Mouse (Mus musculus) MEL (cell line): ENCODE data around the gene Hcn2. TPM values are rescaled to one million over a fixed set of nuclear protein-coding genes. Genes with fewer than 3 reads are reported as not detected.
"Not testable (repeated sequence)": the region's sequence is repeated elsewhere in the genome, so short reads cannot be mapped to it uniquely, and the experiment has no call there.

ENCODE experiments used
- DNase-seq: peaks from one replicate; pipeline ENCODE4 v3.0.0; 2011; ENCODE audit warnings: low read depth, low spot score
- H3K27ac ChIP-seq: 2 replicates; pipeline ENCODE4 v1.5.1; 2012; ENCODE audit warnings: low read depth, mild to moderate bottlenecking, control low read depth, low read length, moderate library complexity; ENCODE audit not compliant: control insufficient read depth
- H3K27me3 ChIP-seq, 2 experiments: fragments of 150-350 bp in 1 of 2; sonication (generic) in 1 of 2; 2 replicates each; pipeline ENCODE4 v1.6.1; 2012; ENCODE audit warnings: low read length in 2 of 2, mild to moderate bottlenecking in 2 of 2, improper control_type of control experiment in 1 of 2, moderate library complexity in 1 of 2; ENCODE audit not compliant: insufficient read depth in 2 of 2, control insufficient read depth in 1 of 2
- H3K36me3 ChIP-seq, 2 experiments: 2 replicates each; pipeline ENCODE4 v1.6.1; 2012 to 2014; ENCODE audit warnings: low read length in 2 of 2, improper control_type of control experiment in 1 of 2, inconsistent platforms in 1 of 2, mild to moderate bottlenecking in 1 of 2; ENCODE audit not compliant: insufficient read depth in 2 of 2, control insufficient read depth in 1 of 2
- H3K4me1 ChIP-seq, 2 experiments: fragments of 150-350 bp in 1 of 2; sonication (generic) in 1 of 2; 2 replicates each; pipeline ENCODE4 v1.6.1; 2012; ENCODE audit warnings: low read length in 2 of 2, improper control_type of control experiment in 1 of 2, mild to moderate bottlenecking in 1 of 2; ENCODE audit not compliant: insufficient read depth in 2 of 2, control insufficient read depth in 1 of 2
- H3K4me3 ChIP-seq, 2 experiments: fragments of 150-350 bp in 1 of 2; sonication (generic) in 1 of 2; 2 replicates each; pipeline ENCODE4 v1.5.1; 2012; ENCODE audit warnings: low read depth in 2 of 2, low read length in 2 of 2, mild to moderate bottlenecking in 2 of 2, moderate library complexity in 2 of 2, control low read depth in 1 of 2, improper control_type of control experiment in 1 of 2; ENCODE audit not compliant: control insufficient read depth in 1 of 2, insufficient read depth in 1 of 2
- H3K79me2 ChIP-seq: 2 replicates; pipeline ENCODE4 v1.6.1; 2012; ENCODE audit warnings: mild to moderate bottlenecking, low read length, moderate library complexity; ENCODE audit not compliant: control insufficient read depth, poor library complexity, insufficient read depth
- H3K9ac ChIP-seq: 2 replicates; pipeline ENCODE4 v1.6.1; 2012; ENCODE audit warnings: low read depth, mild to moderate bottlenecking, control low read depth, low read length, moderate library complexity; ENCODE audit not compliant: control insufficient read depth, poor library complexity, severe bottlenecking
- H3K9me3 ChIP-seq: fragments of 150-350 bp; sonication (generic); replicated peaks from 2 replicates; pipeline ENCODE4 v1.6.1; 2012; ENCODE audit warnings: mild to moderate bottlenecking, low read length, improper control_type of control experiment, moderate library complexity; ENCODE audit not compliant: insufficient read depth
- BHLHE40 ChIP-seq: IDR thresholded peaks from 2 replicates; pipeline ENCODE4 v1.6.1; 2012; ENCODE audit warnings: low read depth, mild to moderate bottlenecking, inconsistent platforms, low read length, improper control_type of control experiment, borderline replicate concordance
- CHD1 ChIP-seq: IDR thresholded peaks from 2 replicates; pipeline ENCODE4 v1.6.1; 2012; ENCODE audit warnings: low read depth, mild to moderate bottlenecking, inconsistent platforms, low read length, improper control_type of control experiment
- CHD2 ChIP-seq: IDR thresholded peaks from 2 replicates; pipeline ENCODE4 v1.6.1; 2011; ENCODE audit warnings: low read length, improper control_type of control experiment
- CTCF ChIP-seq, 3 experiments: IDR thresholded peaks in 2 of 3; conservative IDR thresholded peaks in 1 of 3; 2 replicates each; pipeline ENCODE4 v1.5.1; 2011 to 2012; ENCODE audit warnings: low read length in 3 of 3, low read depth in 2 of 3, mild to moderate bottlenecking in 2 of 3, improper control_type of control experiment in 1 of 3, inconsistent platforms in 1 of 3, mixed read lengths in 1 of 3, moderate library complexity in 1 of 3; ENCODE audit not compliant: control insufficient read depth in 1 of 3, insufficient read depth in 1 of 3, poor library complexity in 1 of 3, severe bottlenecking in 1 of 3
- E2F4 ChIP-seq: IDR thresholded peaks from 2 replicates; pipeline ENCODE4 v1.6.1; 2011; ENCODE audit warnings: low read depth, low read length, improper control_type of control experiment, borderline replicate concordance
- HCFC1 ChIP-seq: IDR thresholded peaks from 2 replicates; pipeline ENCODE4 v1.6.1; 2012; ENCODE audit warnings: low read depth, mild to moderate bottlenecking, inconsistent platforms, low read length, improper control_type of control experiment, moderate library complexity
- KAT2A ChIP-seq: conservative IDR thresholded peaks from 2 replicates; pipeline ENCODE4 v1.6.1; 2012; ENCODE audit warnings: low read depth, low read length, improper control_type of control experiment, inconsistent platforms
- MAX ChIP-seq: IDR thresholded peaks from 2 replicates; pipeline ENCODE4 v1.6.1; 2011; ENCODE audit warnings: low read length, improper control_type of control experiment
- MAZ ChIP-seq: IDR thresholded peaks from 2 replicates; pipeline ENCODE4 v1.6.1; 2012; ENCODE audit warnings: low read depth, mild to moderate bottlenecking, inconsistent platforms, low read length, improper control_type of control experiment
- MXI1 ChIP-seq: IDR thresholded peaks from 2 replicates; pipeline ENCODE4 v1.6.1; 2011; ENCODE audit warnings: mild to moderate bottlenecking, low read depth, low read length, improper control_type of control experiment
- MYB ChIP-seq: IDR thresholded peaks from 2 replicates; pipeline ENCODE4 v1.6.1; 2011; ENCODE audit warnings: mild to moderate bottlenecking, low read depth, low read length, improper control_type of control experiment
- NELFE ChIP-seq: IDR thresholded peaks from 2 replicates; pipeline ENCODE4 v1.6.1; 2011; ENCODE audit warnings: low read depth, low read length, improper control_type of control experiment
- POLR2A ChIP-seq, 2 experiments: IDR thresholded peaks; 2 replicates each; pipeline ENCODE4 v1.6.1; 2011 to 2012; ENCODE audit warnings: low read length in 2 of 2, mild to moderate bottlenecking in 2 of 2, control low read depth in 1 of 2, improper control_type of control experiment in 1 of 2, low read depth in 1 of 2, moderate library complexity in 1 of 2; ENCODE audit not compliant: control insufficient read depth in 1 of 2, insufficient read depth in 1 of 2, poor library complexity in 1 of 2
- POLR2AphosphoS2 ChIP-seq: IDR thresholded peaks from 2 replicates; pipeline ENCODE4 v1.6.1; 2011; ENCODE audit warnings: low read length, improper control_type of control experiment
- RAD21 ChIP-seq: IDR thresholded peaks from 2 replicates; pipeline ENCODE4 v1.6.1; 2011; ENCODE audit warnings: mild to moderate bottlenecking, low read depth, low read length, improper control_type of control experiment
- RCOR1 ChIP-seq: IDR thresholded peaks from 2 replicates; pipeline ENCODE4 v1.6.1; 2012; ENCODE audit warnings: low read depth, mild to moderate bottlenecking, inconsistent platforms, low read length, improper control_type of control experiment
- SIN3A ChIP-seq: IDR thresholded peaks from 2 replicates; pipeline ENCODE4 v1.6.1; 2012; ENCODE audit warnings: low read length, improper control_type of control experiment, inconsistent platforms
- TBP ChIP-seq: IDR thresholded peaks from 2 replicates; pipeline ENCODE4 v1.8.0; 2011; ENCODE audit warnings: low read depth, low read length, improper control_type of control experiment
- USF1 ChIP-seq: IDR thresholded peaks from 2 replicates; pipeline ENCODE4 v1.6.1; 2014; ENCODE audit warnings: low read depth, mild to moderate bottlenecking, inconsistent platforms, low read length, improper control_type of control experiment, moderate library complexity
- USF2 ChIP-seq, 2 experiments: IDR thresholded peaks; 2 replicates each; pipeline ENCODE4 v1.6.1; 2011 to 2012; ENCODE audit warnings: improper control_type of control experiment in 2 of 2, low read length in 2 of 2, borderline replicate concordance in 1 of 2, inconsistent platforms in 1 of 2, low read depth in 1 of 2, mild to moderate bottlenecking in 1 of 2; ENCODE audit not compliant: insufficient read depth in 1 of 2
- ZMIZ1 ChIP-seq: IDR thresholded peaks from 2 replicates; pipeline ENCODE4 v1.6.1; 2012; ENCODE audit warnings: low read depth, mild to moderate bottlenecking, inconsistent platforms, low read length, improper control_type of control experiment, moderate library complexity
- ZNF384 ChIP-seq: IDR thresholded peaks from 2 replicates; pipeline ENCODE4 v1.6.1; 2012; ENCODE audit warnings: low read depth, mild to moderate bottlenecking, inconsistent platforms, low read length, improper control_type of control experiment
- polyA plus RNA-seq, 2 experiments: library from polyadenylated mRNA; stranded (reverse) in 1 of 2; unstranded in 1 of 2; fragments of >175 nt in 1 of 2; fragments of >200 nt in 1 of 2; gene quantifications; 2 replicates each; pipeline versions ENCODE4 v1.2.1 to v1.2.4; 2012; ENCODE audit warnings: low replicate concordance in 2 of 2, low read depth in 1 of 2; ENCODE audit not compliant: insufficient read length in 2 of 2, insufficient read depth in 1 of 2, missing spikeins in 1 of 2
- total RNA-seq: library from RNA; depleted of rRNA; stranded (reverse); fragments of 300-350 nt; gene quantifications from 2 replicates; pipeline ENCODE4 v1.2.3, GENCODE M21; 2012

Hcn2 gene
- total and polyA plus RNA-seq, 3 experiments = 0.42 to 1.6 TPM; not detected in 1

- Histone ChIP-seq H3K4me1 (peaks cover 9 to 16% of the 10 kb centered on the region in 2 experiments; a peak in 3 of 4 replicates), H3K79me2 (peaks cover 36% of the 10 kb centered on the region), H3K36me3 (peaks cover 0 to 14% of the 10 kb centered on the region in 2 experiments; a peak in 2 of 4 replicates)
- H3K9ac ChIP-seq, H3K27ac ChIP-seq, H3K9me3 ChIP-seq, H3K27me3 ChIP-seq, H3K4me3 ChIP-seq: not testable (repeated sequence)
- peak; percentile 57 for DNase-seq
- TF ChIP-seq MXI1 = peak; percentile 56; the same call in 1 of the 2 replicates
- 0 out of 2 replicates have a peak, but pooled peaks have one; percentile 24 for TF ChIP-seq USF1
- peak; percentile 33; the same call in 1 of the 2 replicates for TF ChIP-seq SIN3A
Observed at GRCm38 (mm10) chr10:79702970-79703369, 13.5 kb upstream of the Hcn2 start.

GRCm38 (mm10) chr10:79703541-79703940 is 12.9 kb upstream of the Hcn2 start:
- Histone ChIP-seq H3K4me3 (peak overlapping the region; percentile 61 to 84), H3K27ac (peak overlapping the region; percentile 80), H3K4me1 (peaks cover 9 to 16% of the 10 kb centered on the region in 2 experiments; a peak in 3 of 4 replicates), H3K79me2 (peaks cover 40% of the 10 kb centered on the region), H3K9ac (peak overlapping the region; percentile 78), H3K9me3 (no peaks in the 10 kb centered on the region), H3K36me3 (peaks cover 0 to 14% of the 10 kb centered on the region in 2 experiments; a peak in 2 of 4 replicates), H3K27me3 (no peaks in the 10 kb centered on the region)
- TF ChIP-seq ZNF384 (0 out of 2 replicates have a peak, but pooled peaks have one; percentile 8), RAD21 (no peak), POLR2A (IDR thresholded peaks at IDR 0.05; ENCODE audit: control insufficient read depth in 1 of 2, insufficient read depth in 1 of 2, low read depth in 1 of 2, low read length in 2 of 2, poor library complexity in 1 of 2) (0 out of 4 replicates have a peak, but pooled peaks of 1 of the 2 experiments have one; percentile 25), RCOR1 (no peak), MXI1 (0 out of 2 replicates have a peak, but pooled peaks have one; percentile 46)
- peak; percentile 73 for DNase-seq

- peaks cover 0 to 14% of the 10 kb centered on the region in 2 experiments; a peak in 2 of 4 replicates for H3K36me3 ChIP-seq
- H3K4me3 ChIP-seq = peak within 1 kb of the TSS; percentile 86 to 92
- H3K9ac ChIP-seq = peak within 1 kb of the TSS; percentile 84
- DNase-seq = peak; percentile 99
- no peaks in the 10 kb centered on the region for H3K9me3 ChIP-seq
- peaks cover 9 to 16% of the 10 kb centered on the region in 2 experiments; a peak in 3 of 4 replicates for H3K4me1 ChIP-seq
- peaks cover 41% of the 10 kb centered on the region for H3K79me2 ChIP-seq
- H3K27ac ChIP-seq = peak within 1 kb of the TSS; percentile 80
- H3K27me3 ChIP-seq = no peaks in the 10 kb centered on the region
- TF ChIP-seq KAT2A = no peak
- TF ChIP-seq CHD2 = no peak
- no peak for TF ChIP-seq RCOR1
- peak; percentile 54 to 87; a peak in 3 of 4 replicates for TF ChIP-seq USF2 (IDR thresholded peaks at IDR 0.05; ENCODE audit: borderline replicate concordance in 1 of 2, insufficient read depth in 1 of 2, low read depth in 1 of 2, low read length in 2 of 2)
- peak; percentile 53 for TF ChIP-seq SIN3A
- peak; percentile 78 for TF ChIP-seq HCFC1
- peak; percentile 84; the same call in 1 of the 2 replicates for TF ChIP-seq BHLHE40
- TF ChIP-seq MAX = peak; percentile 95
- TF ChIP-seq ZMIZ1 = peak; percentile 98
- TF ChIP-seq MAZ = peak; percentile 73
- TF ChIP-seq CTCF (IDR thresholded peaks at IDR 0.05 in 2 of 3, conservative IDR thresholded peaks at IDR 0.05 in 1 of 3; ENCODE audit: control insufficient read depth in 1 of 3, insufficient read depth in 1 of 3, low read depth in 2 of 3, low read length in 3 of 3, poor library complexity in 1 of 3, severe bottlenecking in 1 of 3) = peak; percentile 42 to 54 (median 44); a peak in 5 of 6 replicates
- no peak for TF ChIP-seq MYB
- TF ChIP-seq USF1 = peak; percentile 99
- peak; percentile 97 for TF ChIP-seq NELFE
- peak; percentile 10; the same call in 1 of the 2 replicates for TF ChIP-seq E2F4
- no peak; the same call in 1 of the 2 replicates for TF ChIP-seq CHD1
- TF ChIP-seq POLR2AphosphoS2 = peak; percentile 93
- TF ChIP-seq TBP = peak; percentile 85
Observed at GRCm38 (mm10) chr10:79704065-79704969, 12.1 kb upstream of the Hcn2 start, which contains the start of gene Bsg. Gene Bsg (plus strand): TSS chr10:79704491.
